Mouse (Mus musculus) kidney, adult 2 months (tissue): ENCODE results near the gene Epha3. TPM values are rescaled to one million over a fixed set of nuclear protein-coding genes. Genes with fewer than 3 reads are reported as not detected.

ENCODE experiments used
- DNase-seq: peaks from one replicate; pipeline ENCODE4 v3.0.0; 2021
- H3K27ac ChIP-seq: fragments of 200-500 bp; 2 replicates; pipeline ENCODE4 v1.5.1; 2012; ENCODE audit warnings: low read depth, low read length, control low read depth, inconsistent platforms; ENCODE audit not compliant: insufficient read depth
- H3K27me3 ChIP-seq: fragments of 200-500 bp; replicated peaks from 2 replicates; pipeline ENCODE4 v1.6.1; 2012; ENCODE audit warnings: mild to moderate bottlenecking, moderate library complexity, low read length, inconsistent platforms; ENCODE audit not compliant: control insufficient read depth, insufficient read depth
- H3K36me3 ChIP-seq: fragments of 200-500 bp; 2 replicates; pipeline ENCODE4 v1.6.1; 2012; ENCODE audit warnings: mild to moderate bottlenecking, moderate library complexity, low read length, inconsistent platforms; ENCODE audit not compliant: control insufficient read depth, insufficient read depth
- H3K4me1 ChIP-seq: fragments of 200-500 bp; 2 replicates; pipeline ENCODE4 v1.6.1; 2011; ENCODE audit warnings: low read length; ENCODE audit not compliant: control insufficient read depth, insufficient read depth
- H3K4me3 ChIP-seq: fragments of 200-500 bp; 2 replicates; pipeline ENCODE4 v1.5.1; 2011; ENCODE audit warnings: mild to moderate bottlenecking, low read depth, low read length, control low read depth; ENCODE audit not compliant: insufficient read depth
- CTCF ChIP-seq: fragments of 200-500 bp; conservative IDR thresholded peaks from 2 replicates; pipeline ENCODE4 v1.5.1; 2011; ENCODE audit warnings: low read depth, mild to moderate bottlenecking, control low read depth, low read length, moderate library complexity, mixed read lengths; ENCODE audit not compliant: insufficient read depth, insufficient read length
- POLR2A ChIP-seq: fragments of 200-500 bp; IDR thresholded peaks from one replicate; pipeline ENCODE4 v1.6.1; 2011; ENCODE audit warnings: low read depth, low read length, control low read depth
- WGBS: fragments of 180-500 bp; shearing (Covaris S2); methylation state at CpG from one replicate; pipeline ENCODE4 v1.1.7; 2018; 5-methylcytosine and 5-hydroxymethylcytosine counted together
- polyA plus RNA-seq: library from polyadenylated mRNA; depleted of rRNA; stranded (reverse); fragments of >200 nt; gene quantifications from 2 replicates; pipeline ENCODE4 v1.2.3, GENCODE M21; 2012

Epha3 gene
- polyA plus RNA-seq, 1 experiment: 0.53 TPM

DNA sequence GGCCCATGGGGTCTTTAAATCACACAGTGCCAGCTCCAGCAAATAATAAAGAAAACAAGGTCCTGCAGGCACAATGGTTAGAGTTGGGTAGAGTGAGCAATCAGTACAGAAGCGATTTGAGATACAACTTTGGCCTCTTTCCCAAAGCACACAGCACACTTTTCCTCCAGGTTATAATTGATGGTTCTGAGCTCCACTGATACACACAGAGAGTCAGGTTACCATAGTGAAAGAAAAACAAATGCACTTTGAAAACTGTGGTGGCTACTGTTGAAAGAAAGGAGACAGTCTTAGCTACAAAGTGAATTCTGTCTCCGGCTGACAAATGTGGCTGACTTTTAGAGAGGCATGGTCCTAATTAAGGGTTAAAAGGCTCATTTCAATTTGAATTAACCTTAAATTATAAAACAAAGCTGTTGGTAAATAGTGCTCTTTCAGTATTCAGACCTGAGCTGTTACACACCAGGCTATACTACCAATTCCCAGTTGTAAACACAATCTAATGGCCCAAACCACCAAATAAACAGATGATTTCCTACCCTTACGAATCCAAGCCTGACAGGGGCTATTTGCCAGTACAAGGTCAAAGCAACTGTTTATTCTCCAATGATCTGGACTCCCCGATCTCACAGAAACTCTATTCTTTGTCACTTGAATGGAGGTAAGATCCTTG, 205.5 kb downstream of the Epha3 start:
- Histone ChIP-seq H3K36me3 (no peaks in the 10 kb centered on the region), H3K27ac (no peak overlapping the region), H3K4me3 (no peak overlapping the region), H3K27me3 (no peaks in the 10 kb centered on the region), H3K4me1 (no peaks in the 10 kb centered on the region)
- 38% methylated on average over 4 of the region's 4 CpGs for WGBS
- no peak for DNase-seq
- TF ChIP-seq CTCF (no peak), POLR2A (no peak)

DNA sequence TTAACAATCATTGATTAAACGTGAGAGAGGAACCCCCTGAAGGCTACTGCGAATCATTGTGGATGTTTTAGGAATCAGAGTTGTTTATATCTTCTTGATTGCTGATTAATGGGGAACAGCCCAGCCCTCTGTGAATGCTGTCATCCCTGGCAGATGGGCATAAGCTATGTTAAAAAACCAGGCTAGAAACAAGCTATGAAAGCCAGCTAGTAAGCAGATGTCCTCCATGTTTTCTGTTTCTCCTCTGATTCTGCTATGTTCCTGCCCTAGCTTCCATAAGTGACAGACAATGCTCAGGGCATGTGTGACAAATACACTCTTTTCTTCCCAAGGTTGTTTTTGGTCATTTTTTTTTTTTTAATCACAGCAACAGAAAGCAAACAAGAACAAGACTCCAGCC, 206.2 kb downstream of the Epha3 start:
- no peak for DNase-seq
- H3K27ac ChIP-seq: no peak overlapping the region
- TF ChIP-seq POLR2A (no peak), CTCF (no peak)
- no peaks in the 10 kb centered on the region for H3K36me3 ChIP-seq
- no peak overlapping the region for H3K4me3 ChIP-seq
- WGBS: 67% methylated on average over 2 of the region's 2 CpGs
- H3K4me1 ChIP-seq: no peaks in the 10 kb centered on the region
- no peaks in the 10 kb centered on the region for H3K27me3 ChIP-seq

DNA sequence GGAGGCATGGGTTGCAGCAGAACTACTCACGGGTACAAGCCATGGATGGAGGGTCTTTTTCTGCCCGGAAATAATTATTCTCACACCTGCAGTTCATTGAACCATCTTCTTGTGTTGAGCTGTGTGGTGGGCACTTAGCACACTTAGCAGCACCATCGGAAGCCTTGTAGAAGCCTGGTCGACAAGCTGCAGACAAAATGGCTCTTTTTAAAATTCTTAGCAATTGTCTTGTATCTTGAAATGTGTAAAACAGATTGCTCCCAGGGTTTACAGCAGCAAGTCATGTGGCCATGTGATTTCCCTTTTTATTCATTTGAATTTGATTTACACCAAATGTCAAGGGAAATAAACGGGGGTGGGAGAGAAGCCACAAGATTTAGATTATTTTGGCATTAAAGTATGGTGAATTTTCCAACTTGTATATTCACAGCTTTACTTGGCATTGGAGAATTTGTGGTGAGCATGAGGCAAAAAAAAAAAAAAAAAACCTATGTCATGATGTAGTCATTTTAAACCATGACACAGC, 210.5 kb downstream of the Epha3 start:
- WGBS: 81% methylated on average over 5 of the region's 5 CpGs
- H3K36me3 ChIP-seq: no peaks in the 10 kb centered on the region
- TF ChIP-seq POLR2A: no peak
- no peak for TF ChIP-seq CTCF
- no peaks in the 10 kb centered on the region for H3K4me1 ChIP-seq
- no peak for DNase-seq
- H3K27ac ChIP-seq: no peak overlapping the region
- H3K4me3 ChIP-seq: no peak overlapping the region
- H3K27me3 ChIP-seq: no peaks in the 10 kb centered on the region

DNA sequence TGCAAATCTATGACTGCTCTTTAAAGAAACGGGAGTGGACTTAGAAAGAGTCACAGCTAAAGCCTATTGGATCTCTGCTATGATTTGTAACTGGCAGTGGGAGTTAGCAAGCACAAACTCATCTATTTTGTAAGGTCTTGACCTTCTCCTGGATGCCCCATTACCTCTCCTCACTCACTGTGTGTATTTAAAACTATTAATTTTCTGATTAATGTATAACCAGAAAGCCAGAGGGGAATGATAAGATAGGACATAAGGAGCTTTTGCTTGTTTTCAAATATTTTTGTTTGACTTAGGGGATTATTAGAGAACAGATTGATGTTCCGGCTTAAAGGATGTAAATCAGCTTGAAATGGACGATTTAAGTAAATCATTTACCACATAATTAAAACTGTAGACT, 213.2 kb downstream of the Epha3 start:
- no peaks in the 10 kb centered on the region for H3K27me3 ChIP-seq
- H3K4me3 ChIP-seq: no peak overlapping the region
- no peaks in the 10 kb centered on the region for H3K4me1 ChIP-seq
- WGBS: 42% methylated on average over 3 of the region's 3 CpGs
- no peak for TF ChIP-seq POLR2A
- no peak for TF ChIP-seq CTCF
- H3K27ac ChIP-seq: no peak overlapping the region
- no peaks in the 10 kb centered on the region for H3K36me3 ChIP-seq
- DNase-seq: no peak

GRCm38 (mm10) chr16:63646577-63646976, 217.4 kb downstream of the Epha3 start:
- no peak for DNase-seq
- TF ChIP-seq CTCF (no peak), POLR2A (no peak)
- no peaks in the 10 kb centered on the region for H3K36me3 ChIP-seq
- H3K4me1 ChIP-seq: peaks cover under 1% of the 10 kb centered on the region; the same call in 1 of the 2 replicates
- no peaks in the 10 kb centered on the region; the same call in 1 of the 2 replicates for H3K27me3 ChIP-seq
- no peak overlapping the region for H3K4me3 ChIP-seq
- no peak overlapping the region for H3K27ac ChIP-seq

DNA sequence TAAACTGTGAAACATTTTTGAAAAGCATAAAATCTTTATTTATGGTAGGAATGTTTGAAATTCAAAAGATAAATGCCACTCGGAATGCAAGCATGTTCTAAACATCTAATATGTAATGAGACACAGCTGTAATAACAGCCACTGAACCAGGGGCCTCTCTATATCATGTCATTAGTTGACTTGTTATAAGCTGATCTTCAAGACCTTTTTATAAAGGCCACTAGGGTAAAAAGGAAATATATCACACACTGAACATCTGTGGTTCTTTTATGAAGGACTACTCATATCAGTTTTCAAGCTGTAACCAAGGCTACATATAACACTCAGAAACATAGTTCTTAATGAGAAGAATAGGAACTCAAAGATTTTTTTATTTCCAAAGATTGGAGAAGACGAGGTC, 221.3 kb downstream of the Epha3 start:
- H3K27me3 ChIP-seq: no peaks in the 10 kb centered on the region; the same call in 1 of the 2 replicates
- no peak for DNase-seq
- WGBS: 54% methylated on average over 2 of the region's 2 CpGs
- peaks cover 3% of the 10 kb centered on the region; the same call in 1 of the 2 replicates for H3K4me1 ChIP-seq
- no peak overlapping the region for H3K4me3 ChIP-seq
- H3K36me3 ChIP-seq: no peaks in the 10 kb centered on the region
- no peak for TF ChIP-seq POLR2A
- TF ChIP-seq CTCF: no peak
- no peak overlapping the region for H3K27ac ChIP-seq

GRCm38 (mm10) chr16:63641603-63642002, 222.4 kb downstream of the Epha3 start:
- WGBS: 52% methylated on average over 3 of the region's 3 CpGs
- peak; percentile 8 for DNase-seq
- TF ChIP-seq POLR2A (no peak), CTCF (no peak)
- no peaks in the 10 kb centered on the region; the same call in 1 of the 2 replicates for H3K27me3 ChIP-seq
- H3K27ac ChIP-seq: no peak overlapping the region
- H3K4me1 ChIP-seq: peaks cover 3% of the 10 kb centered on the region; the same call in 1 of the 2 replicates
- no peaks in the 10 kb centered on the region for H3K36me3 ChIP-seq
- H3K4me3 ChIP-seq: no peak overlapping the region
